Mouse (Mus musculus) brain, embryonic 14.5 days (tissue): ENCODE data around the gene Tor2a. TPM values are rescaled to one million over a fixed set of nuclear protein-coding genes. Genes with fewer than 3 reads are reported as not detected.

Experiments
- DNase-seq: peaks from one replicate; pipeline ENCODE4 v3.0.0-alpha.2; 2011; ENCODE audit warnings: low read depth
- CTCF ChIP-seq: fragments of 200-500 bp; IDR thresholded peaks from 2 replicates; pipeline ENCODE4 v1.5.1; 2012; ENCODE audit warnings: inconsistent platforms, mild to moderate bottlenecking, moderate library complexity, borderline replicate concordance; ENCODE audit not compliant: insufficient read depth, insufficient read length; ENCODE audit errors: extremely low read depth
- POLR2A ChIP-seq: fragments of 200-500 bp; IDR thresholded peaks from 2 replicates; pipeline ENCODE4 v1.6.1; 2012; ENCODE audit warnings: mild to moderate bottlenecking, inconsistent platforms, borderline replicate concordance; ENCODE audit not compliant: poor library complexity, insufficient read depth, insufficient read length, severe bottlenecking; ENCODE audit errors: extremely low read depth
- polyA plus RNA-seq: library from polyadenylated mRNA; depleted of rRNA; stranded (reverse); fragments of >200 nt; gene quantifications from 2 replicates; pipeline ENCODE4 v1.2.3, GENCODE M21; 2012

Gene Tor2a
- polyA plus RNA-seq, 1 experiment: 60.6 TPM

GRCm38 (mm10) chr2:32714987-32715425 is 42.0 kb upstream of the Tor2a start:
- TF ChIP-seq POLR2A (no peak), CTCF (no peak)
- no peak for DNase-seq

GRCm38 (mm10) chr2:32718761-32719160 is 38.3 kb upstream of the Tor2a start:
- no peak for TF ChIP-seq POLR2A
- TF ChIP-seq CTCF: no peak
- peak; percentile 74 for DNase-seq

GRCm38 (mm10) chr2:32720053-32720452 is 37.0 kb upstream of the Tor2a start:
- no peak for DNase-seq
- no peak for TF ChIP-seq CTCF
- no peak for TF ChIP-seq POLR2A

- TF ChIP-seq CTCF: no peak
- TF ChIP-seq POLR2A: no peak
- DNase-seq: no peak
These were observed 36.3 kb upstream of the Tor2a start, which contains the start of gene Sh2d3c for GRCm38 (mm10) chr2:32720681-32721229. Sh2d3c (plus strand) TSS chr2:32721055.

GRCm38 (mm10) chr2:32722046-32722445 is 35.0 kb upstream of the Tor2a start:
- DNase-seq: no peak
- TF ChIP-seq CTCF: no peak
- TF ChIP-seq POLR2A: no peak

- TF ChIP-seq CTCF (no peak), POLR2A (no peak)
- DNase-seq: no peak
These were observed 34.5 kb upstream of the Tor2a start for GRCm38 (mm10) chr2:32722581-32722980.

- no peak for DNase-seq
- TF ChIP-seq POLR2A: no peak
- TF ChIP-seq CTCF: no peak
These were observed 32.9 kb upstream of the Tor2a start for GRCm38 (mm10) chr2:32724149-32724548.

- TF ChIP-seq CTCF (no peak), POLR2A (no peak)
- DNase-seq: no peak
These were observed 31.9 kb upstream of the Tor2a start for GRCm38 (mm10) chr2:32724832-32725790.

GRCm38 (mm10) chr2:32727435-32727834 is 29.6 kb upstream of the Tor2a start:
- TF ChIP-seq POLR2A (no peak), CTCF (no peak)
- peak; percentile 98 for DNase-seq

- DNase-seq: no peak
- TF ChIP-seq CTCF (no peak), POLR2A (no peak)
These were observed 28.6 kb upstream of the Tor2a start for GRCm38 (mm10) chr2:32728463-32728862.

- TF ChIP-seq CTCF (no peak), POLR2A (no peak)
These were observed 27.5 kb upstream of the Tor2a start for GRCm38 (mm10) chr2:32729547-32729946.

More at GRCm38 (mm10) chr2:32729547-32729946, 27.5 kb upstream of the Tor2a start:
- DNase-seq: no peak
